Mouse (Mus musculus) right cerebral cortex, postnatal 36 days (tissue): Measurements from ENCODE around the gene Prkch.

ENCODE experiments used
- DNase-seq, 2 experiments: peaks; one replicate each; pipeline ENCODE4 v3.0.0; 2022; ENCODE audit warnings: low spot score in 2 of 2, mixed read lengths in 1 of 2

Prkch gene

DNA sequence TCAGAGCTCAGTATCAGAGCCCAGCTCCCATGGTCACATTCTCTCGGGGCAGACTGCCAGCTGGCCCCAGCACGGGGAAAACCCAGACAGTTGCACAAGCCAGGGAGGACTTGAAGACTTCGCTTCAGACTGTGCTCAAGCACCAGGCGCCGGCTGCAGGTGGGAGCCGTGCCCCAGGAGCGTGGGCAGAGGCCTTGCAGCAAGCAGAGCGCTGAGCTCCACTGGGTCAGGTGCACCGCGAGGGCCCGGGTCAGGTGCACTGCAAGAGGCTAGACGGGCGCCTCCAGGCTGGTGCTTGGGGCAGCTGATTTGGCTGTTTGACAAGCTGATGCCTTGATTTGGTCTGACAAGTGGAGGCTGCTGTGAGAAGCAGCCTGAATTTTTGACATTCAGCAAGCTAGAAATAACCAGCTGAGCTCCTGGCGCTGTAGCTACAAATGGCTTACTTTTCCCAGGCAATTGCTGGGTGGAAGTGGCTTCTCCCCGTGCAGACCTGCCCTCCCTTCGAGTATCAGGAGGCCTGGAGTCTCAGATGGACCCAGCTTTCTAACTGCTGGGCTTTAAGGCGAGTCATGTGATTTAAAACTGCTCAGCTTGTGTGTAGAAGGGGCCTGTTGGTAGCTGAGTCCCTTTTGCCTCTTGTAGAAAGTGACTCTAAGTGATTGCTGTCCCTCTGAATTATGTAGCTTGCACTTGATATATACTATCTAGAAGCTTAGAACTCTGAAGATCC, 209.7 kb downstream of the Prkch start:
- DNase-seq: peak; percentile 54 to 65

DNA sequence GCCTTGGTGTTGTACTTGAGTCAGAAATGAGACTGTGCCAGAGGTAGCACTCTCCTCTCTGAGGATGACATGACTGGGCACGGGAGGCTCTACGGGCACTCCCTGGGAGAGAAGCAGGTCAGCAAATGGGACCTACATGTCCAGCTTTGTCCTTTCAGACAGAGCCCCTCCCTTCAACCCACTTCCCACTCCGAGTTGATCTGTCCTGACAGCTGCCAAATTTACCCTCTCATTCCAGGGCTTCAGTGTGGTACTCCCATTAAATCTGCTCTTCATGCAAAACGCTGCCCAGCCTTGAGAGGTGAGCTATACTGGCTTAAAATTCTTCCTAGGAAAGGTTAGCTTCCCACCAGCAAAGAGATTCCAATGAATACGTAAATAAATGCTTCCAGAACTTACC, 215.1 kb downstream of the Prkch start:
- DNase-seq: no peak

DNA sequence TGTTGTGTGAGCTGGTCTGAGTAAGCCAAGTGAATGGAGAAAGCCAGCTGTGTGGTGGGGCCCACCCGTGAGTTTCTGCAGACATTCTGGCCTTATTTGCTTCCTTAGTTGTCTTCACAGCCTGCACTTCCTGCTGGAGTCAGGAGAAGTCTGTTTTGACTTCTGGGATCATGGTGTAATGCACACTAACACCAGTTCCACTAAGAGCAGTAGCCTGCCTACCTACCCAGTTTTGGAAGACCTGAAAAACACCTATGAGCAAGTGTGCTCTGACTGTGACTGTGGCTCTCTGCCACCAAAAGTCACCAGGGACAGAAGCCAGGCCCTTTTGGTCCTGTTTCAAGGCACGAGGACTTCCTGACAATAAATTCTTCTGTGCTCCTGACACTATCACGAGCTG, 216.3 kb downstream of the Prkch start:
- no peak for DNase-seq

DNA sequence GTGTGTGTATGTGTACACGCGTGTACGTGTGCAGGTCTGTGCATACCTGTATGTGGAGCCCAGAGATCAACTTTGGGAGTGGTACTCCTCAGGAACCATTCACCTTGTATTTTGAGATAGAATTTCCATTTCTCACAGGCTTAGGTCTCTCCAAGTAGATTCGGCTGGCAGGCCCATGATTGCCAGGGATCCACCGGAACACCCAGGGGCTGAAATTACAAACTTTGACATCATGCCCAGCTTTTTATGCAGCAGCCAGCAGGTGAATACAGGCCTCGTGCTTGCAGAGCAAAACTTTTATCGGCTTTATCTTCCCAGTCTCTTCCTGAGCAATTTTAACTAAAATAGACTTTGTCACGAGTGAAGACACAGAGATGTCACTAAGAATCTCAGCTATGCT, 217.2 kb downstream of the Prkch start:
- no peak for DNase-seq

DNA sequence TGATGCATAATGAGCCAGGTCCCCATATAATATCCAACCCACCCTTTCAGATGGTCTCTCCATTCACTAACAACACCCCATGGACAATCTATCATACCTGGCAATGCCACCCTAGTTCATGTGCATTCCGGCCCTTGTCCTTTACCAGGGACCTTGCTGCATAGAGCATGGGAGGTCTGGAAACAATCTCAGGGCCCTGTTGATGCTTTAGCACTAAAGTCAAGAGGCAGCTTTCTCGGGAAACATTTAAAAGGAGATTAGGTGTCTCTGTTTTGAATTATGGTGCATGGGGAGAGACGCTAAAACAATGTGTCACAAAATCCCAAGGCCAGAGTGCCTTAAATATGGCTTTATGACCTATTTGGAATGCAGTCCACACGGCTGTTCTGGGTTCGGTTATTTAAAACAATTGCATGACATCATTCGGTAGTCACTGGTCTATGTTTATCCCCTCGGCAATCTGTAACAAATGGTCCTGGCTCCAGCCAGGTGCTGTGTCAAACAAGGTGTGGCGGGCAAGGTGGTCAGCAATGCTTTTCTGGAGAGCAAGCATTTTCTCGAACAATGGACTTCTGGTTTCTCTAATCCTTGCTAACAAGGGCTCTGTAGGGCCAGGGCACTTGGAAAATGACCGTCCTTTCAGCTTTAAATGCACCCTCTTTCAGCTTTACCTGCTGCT, 217.9 kb downstream of the Prkch start:
- DNase-seq: no peak

DNA sequence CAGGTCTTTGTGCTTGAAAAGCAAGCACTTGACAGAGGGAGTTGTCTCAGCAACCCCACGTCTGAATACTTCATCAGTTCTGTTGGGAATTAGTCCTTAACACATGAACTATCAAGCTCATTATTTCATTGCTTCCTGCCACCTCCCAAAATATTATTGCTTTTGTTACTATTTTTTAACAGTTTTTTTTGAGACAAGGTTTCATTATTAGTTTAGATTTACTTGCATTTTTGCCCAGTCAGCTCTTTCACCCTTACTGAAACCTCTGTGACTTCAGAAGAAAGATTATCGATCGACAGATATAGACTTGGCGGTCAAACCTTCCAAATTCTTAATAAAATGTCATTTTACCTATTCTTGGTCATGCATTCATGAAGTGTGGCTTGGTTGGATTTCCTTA, 219.3 kb downstream of the Prkch start:
- no peak for DNase-seq

DNA sequence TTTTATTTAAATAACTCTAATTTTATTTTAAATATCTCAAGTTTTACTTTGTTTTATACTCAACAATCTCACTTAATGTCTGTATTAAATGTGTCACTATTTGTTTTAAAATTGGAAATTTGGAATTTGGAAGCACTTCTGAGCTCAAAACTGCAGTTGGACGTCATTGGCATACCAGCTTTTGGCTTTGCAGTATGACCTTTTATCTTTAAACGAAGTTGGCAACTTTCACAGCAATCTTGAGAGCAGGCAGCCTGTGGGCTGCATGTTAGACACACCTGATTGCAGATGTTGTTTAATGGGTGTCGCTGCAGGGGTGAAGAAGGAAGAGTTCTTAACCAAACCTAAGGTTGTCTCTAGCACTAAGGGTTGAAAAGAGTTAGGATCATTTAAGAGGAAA, 220.9 kb downstream of the Prkch start:
- DNase-seq: no peak

DNA sequence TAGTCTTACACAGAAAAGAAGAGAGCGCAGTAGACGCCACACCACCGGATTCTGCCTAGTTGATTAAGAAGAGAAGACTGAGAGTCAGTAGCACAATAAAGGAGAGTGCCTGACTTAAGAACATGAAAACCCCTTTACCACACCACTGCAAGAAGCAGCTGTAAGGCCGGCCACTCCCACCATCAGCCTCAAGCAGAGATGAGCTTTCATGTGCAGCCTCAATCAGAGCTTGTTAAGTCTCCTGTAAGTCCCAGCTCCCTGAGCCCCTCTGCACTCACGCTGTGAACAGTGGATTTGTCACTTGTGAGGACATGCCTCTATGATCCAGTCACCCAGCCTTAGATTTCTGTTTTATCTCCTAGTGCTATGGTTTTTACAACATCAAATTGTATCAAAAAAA, 221.4 kb downstream of the Prkch start:
- no peak for DNase-seq

DNA sequence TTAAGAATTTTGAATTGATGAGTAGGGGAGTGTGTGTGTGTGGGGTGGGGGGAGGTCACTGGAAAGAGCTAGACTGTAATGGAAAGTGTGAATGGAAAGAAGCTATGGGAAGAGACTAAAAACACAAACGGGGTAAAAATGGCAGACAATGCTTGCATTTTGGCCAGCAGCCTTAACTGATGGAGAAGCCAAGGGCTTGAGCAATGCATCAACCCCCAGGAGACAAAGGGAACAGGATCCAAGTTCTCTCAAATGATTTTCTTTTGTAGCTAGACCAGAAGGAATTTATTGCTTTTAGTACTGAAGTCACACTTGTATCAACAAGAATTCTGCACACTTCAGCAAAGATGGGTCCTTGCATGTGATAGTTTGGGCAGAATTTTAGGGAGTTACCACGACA, 222.6 kb downstream of the Prkch start:
- no peak for DNase-seq

DNA sequence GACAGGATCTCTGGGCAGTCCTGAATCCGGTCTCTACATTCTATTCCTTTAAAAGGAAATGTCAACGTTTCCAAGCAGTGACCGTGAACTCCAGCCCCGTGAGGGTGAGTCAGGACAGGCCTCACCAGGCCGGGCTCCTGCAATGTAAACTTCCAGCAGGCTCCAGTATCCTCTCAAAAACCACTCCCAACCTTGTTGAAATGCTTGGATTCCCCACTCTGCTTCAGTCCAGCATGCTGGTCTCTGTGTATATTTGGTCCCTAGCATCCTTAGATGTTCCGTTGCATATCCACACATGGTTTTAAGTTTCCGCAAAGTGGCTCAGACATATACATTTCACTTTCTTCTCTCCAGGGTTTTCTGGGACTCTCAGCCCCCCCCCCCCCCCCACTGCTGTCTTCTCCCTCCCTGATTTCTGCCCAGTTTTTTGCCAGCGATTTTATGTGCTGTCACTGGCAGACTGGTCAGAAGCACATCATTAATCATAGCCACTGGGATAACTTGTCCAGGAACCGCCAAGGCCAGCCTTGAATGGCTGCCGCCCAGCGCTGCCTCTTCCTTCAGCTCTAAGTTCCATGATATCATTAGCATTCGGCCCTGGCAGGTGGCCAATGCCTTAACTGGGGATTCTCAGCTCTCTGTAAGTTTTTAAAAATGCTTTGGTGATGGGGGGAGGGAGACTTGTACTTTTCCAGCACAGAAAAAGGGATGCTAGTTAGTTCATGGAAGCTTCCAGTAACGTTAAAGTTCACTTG, 225.6 kb downstream of the Prkch start:
- peak in 1 of 2 experiments; percentile 29 for DNase-seq

DNA sequence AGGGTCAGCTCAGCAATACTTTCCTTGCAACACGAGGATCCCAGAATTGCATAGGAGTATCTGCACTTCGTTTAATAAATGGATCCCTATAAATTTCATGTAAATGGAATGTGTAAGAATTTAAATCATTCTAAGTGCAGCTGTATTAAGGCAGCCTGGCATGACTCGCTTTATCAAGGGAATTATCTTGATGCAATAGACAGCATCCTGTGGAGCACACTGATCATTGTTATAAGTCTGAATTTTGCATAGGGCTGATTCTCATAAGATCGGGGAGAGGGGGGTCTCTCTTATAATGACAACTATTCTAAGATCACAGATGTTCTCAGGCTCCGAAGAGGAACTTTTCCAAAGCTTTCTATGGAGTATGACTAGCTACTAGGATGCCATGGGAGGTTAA, 226.3 kb downstream of the Prkch start:
- no peak for DNase-seq

DNA sequence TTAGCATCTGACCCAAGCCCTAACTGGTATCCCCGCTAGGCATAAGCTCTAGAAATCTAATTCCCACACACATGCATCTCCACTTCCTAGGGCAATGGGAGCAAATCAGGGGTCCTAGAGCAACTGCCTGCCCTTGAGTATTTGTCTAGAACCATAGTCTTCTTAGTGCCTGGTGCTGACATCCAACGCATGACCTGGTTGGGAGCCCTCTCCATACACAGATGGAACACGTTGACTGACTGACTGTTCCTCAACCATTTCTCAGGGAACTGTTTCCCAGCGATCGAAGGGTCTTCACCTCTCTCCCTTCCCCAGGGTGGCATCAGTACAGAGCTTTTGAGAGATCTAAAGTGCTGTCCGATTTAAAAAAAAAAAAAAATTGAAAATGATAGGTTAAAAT, 227.6 kb downstream of the Prkch start:
- DNase-seq: no peak

DNA sequence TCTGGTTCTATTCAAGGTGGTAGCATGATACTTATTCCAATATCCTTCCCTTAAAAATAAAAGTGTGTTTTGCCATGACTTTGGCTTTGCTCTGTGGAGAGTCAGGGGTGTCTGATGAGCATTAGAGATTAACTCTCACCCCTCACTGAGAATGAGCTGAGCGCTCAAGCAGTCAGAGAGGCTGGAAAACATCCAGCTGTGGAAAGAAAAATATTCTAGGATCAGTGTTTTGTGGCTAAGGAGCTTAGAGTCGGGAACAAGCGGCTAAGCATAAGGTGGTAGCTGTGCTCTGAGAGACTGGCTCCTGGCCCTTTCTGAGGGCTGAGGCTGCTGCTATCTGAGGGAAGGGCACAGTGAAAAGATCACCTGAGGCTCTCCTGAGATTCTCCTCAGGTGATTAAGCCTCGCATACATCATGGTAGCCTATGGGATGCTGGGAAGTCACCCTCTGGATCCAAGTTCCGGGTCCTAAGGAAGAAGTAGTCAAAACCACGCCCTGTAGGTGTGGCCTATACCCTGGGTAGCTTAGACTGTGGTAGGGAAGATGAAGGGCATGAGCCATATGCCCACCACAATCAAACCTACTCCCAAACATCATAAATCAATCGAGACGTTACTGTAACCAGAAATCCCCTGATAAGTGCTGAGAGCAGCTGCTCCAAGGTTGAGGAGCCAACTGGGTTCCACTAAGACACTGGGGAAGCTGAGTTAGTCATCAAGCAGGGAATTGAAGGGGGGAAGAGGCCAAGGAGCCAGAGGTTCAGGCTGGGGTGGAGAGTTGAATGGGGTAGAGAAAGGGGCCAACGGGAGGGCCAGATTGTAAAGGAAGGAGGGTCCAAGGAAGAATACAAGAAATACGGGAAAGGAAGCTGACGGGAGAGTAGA, 228.7 kb downstream of the Prkch start:
- DNase-seq: no peak

DNA sequence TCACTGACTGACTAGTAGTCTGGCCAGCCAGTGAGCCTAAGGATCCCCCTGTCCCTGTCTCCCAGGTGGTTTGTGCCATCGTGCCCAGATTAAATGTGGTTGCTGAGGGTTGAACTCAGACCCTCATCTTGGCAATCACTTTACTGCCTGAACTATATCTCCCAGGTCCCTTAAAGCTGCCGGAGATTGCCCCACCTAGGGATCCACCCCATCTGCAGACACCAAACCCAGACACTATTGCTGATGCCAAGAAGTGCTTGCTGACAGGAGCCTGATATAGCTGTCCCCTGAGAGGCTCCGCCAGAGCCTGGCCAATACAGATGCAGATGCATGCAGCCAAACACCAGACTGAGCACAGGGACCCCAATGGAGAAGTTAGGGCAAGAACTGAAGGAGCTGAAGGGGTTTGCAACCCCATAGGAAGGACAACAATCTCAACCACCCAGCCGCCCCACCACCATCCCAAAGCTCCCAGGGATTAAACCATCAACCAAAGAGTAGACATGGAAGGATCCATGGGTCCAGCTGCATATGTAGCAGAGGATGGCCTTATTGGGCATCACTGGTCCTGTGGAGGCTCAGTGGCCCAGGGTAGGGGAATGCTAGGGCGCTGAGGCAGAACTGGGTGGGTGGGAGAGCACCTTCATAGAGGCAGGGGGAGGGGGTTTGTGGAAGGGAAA, 229.6 kb downstream of the Prkch start:
- no peak for DNase-seq

DNA sequence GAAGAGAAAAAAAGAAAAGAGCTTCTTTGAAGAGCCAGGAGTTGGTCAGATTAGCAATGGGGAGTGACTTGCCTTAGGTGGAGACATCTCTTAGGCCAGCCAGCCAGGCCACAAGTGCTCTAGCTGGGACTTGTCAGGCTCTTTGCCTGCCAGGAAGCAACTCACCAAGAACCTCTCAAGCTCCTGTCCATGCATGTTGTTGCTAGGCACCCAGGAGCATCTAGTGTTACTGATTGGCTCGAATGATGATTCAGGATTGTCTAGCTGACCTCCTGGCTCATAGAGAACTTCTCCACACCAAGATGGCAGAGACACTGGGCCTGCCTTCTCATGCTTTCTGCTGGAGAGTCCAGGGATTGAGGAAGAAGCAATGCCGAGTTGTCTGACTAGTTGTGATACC, 230.3 kb downstream of the Prkch start:
- DNase-seq: no peak

DNA sequence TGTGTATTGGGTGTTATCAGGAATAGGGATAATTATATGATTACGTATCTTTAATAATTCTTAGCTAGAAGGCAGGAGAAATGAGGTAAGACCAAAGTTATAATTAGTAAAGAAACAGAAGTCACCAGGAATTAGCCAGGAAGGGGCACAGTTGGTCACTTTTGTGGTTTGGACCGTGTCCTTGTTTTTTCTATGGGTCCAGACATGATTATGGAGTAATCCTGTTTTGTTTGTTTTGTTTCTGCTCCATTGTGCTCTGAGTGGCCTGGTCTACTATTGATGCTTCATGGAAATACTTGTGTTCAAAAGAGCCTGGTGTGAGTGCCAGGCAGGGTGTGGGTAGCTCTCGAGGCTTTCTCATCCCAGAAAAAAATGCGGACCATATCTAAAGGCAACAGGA, 230.9 kb downstream of the Prkch start:
- no peak for DNase-seq

DNA sequence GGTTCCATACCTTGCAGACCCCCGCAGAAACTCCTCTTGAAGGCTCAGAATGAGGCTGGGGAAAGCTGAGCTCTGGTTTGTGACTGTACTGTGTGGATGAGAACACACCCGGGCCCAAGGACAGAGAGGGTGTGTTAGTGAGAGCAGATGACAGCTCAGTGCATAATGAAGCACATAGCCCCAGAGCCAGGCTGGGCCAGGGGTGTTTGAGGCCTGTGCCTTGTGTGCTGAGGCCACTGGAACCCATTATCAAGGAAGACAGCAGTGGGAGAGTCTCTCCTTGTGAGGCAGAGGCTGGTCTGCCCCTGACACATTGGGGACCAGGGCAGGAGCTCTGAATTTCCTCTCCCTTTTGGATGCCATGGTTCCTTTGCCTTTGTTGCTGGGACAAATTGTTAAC, 231.3 kb downstream of the Prkch start:
- no peak for DNase-seq

DNA sequence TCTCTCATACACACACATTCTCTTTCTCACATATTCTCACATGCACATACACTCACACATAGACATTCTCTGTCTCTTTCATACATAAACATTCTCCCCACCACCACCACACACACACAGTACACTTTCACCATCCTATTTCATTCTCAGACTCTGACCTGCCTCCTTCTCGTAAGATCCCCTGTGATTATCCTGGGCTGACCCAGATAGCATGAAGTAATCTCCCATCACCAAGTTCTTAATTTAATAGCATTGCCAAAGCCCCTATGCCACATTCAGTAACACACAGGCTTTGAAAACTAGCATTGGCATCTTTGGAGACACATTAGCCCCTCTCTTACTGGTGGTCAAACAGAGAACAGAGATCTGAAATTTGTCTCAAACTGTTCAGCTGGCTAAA, 232.3 kb downstream of the Prkch start:
- DNase-seq: no peak

DNA sequence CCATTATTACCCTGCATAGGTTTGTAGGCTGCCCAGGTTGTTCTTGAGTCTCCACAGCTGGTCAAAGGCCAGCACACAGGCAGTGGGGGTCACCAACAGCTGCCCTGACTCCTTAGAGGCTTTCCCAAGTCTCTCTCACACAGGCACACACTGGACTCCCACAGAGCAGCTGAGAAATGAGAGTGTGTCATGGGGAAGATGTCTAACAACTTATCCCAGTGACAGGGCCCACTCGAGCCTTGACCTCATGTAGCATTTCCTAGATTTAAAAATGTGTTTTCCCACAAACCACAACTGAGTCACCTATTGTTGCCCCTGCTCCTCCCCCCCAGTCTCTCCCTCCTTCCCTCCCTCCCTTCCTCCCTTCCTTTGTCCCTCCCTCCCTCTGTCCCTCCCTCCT, 234.2 kb downstream of the Prkch start:
- DNase-seq: no peak

DNA sequence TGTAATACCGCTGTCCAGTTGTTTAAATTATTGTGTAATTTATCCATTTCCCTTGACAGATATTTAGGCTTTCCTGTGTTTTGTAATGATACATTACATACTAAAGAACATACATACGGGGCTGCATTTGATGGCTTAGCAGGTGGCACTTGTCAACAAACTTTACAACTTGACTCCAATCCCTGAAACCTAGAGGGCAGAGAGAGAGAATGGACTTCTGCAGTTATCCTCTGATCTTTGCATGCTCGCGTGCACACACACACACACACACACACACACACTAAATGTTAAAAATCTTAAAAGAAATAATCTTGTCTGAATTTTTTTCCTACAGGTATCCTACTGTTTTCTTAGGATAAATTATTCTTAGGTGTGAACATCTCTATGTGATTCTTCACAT, 236.6 kb downstream of the Prkch start:
- no peak for DNase-seq

DNA sequence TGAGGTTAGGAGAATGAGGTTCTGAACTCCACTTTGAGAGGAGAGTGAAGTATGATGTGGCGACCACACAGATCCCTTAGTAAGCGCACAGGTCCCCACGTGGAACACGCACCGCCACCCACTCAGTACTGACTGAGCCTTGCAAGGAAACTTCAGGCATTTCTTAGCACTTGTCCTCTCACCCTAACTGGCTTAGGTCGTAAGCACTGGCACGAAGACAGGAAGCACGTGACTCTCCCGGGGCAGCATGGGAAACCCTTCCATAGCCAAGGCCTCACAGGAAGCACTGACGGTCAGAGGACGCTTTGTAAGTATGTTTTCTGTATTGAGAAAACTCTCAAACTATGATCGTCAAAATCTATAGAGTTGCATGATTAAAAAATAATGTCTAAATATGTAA, 237.7 kb downstream of the Prkch start:
- no peak for DNase-seq
